Mouse (Mus musculus): ENCODE results near the gene Slc4a4.
A peak's percentile ranks its signal among the peaks of the same experiment; 100 is the strongest.

DNA sequence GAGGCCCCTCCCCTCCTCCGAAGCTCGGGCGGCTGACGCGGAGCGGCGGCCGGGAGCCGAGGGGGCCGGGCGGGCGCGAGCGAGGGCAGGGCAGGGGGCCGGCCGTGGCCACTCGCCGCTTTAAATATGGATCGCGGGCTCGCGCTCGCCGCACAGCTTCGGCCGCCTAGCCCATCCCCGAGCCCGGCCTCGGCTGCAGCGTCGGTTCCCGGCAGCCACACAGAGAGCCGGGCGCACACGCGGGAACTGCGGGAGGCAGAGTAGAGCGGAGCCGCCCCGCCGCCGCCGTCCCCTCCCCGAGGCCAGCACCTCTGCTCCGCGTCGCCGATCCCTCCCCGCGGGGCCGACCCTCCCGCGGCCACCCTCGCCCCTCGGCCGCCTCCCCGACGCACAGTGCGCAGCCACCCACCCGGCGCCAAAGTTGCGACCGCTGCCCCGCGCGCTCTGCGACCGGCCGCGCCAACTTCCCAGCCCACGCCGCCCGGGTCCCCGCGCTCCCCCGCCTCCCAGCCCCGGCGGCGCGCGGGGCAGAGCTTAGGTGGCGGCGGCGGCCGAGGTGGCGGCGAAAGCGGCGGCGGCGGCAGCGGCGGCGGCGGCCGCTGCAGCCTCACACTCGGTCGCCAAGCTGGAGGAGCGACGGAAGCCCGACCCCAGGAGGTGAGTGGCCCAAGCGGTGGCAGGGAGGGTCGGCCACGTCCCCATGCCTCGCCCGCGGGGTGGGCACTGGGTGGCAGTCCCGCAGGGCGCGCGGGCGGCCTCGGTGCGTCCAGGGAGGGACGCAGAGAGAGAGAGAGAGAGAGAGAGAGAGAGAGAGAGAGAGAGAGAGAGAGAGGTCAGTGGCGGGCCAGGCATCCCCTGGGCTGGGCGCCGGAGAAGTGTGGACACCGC is at the start of gene Slc4a4:
- TF ChIP-seq CTCF (IDR thresholded peaks at IDR 0.05; ENCODE audit: low read depth, low read length) (no peak), POLR2A (IDR thresholded peaks at IDR 0.05; ENCODE audit: extremely low read depth, insufficient read depth, low read length) (peak; percentile 96)
